Mouse (Mus musculus) neural tube, embryonic 11.5 days (tissue): ENCODE results near the gene Pcsk1n. TPM values are rescaled to one million over a fixed set of nuclear protein-coding genes. Genes with fewer than 3 reads are reported as not detected.

Experiments used
- ATAC-seq: fragments of 200-750 bp; cut with Nextera tagmentation; 2 replicates; pipeline ENCODE4 v1.8.0; 2017; ENCODE audit warnings: moderate number of reproducible peaks, mild to moderate bottlenecking, moderate TSS enrichment, moderate library complexity; ENCODE audit not compliant: insufficient read depth, low FRiP score, low TSS enrichment
- DNase-seq: peaks from one replicate; pipeline ENCODE4 v3.0.0-alpha.2; 2015; ENCODE audit warnings: low spot score
- H3K27ac ChIP-seq: fragments of 300-500 bp; sonication (generic); 2 replicates; pipeline ENCODE4 v1.5.1; 2014; ENCODE audit warnings: low read depth, mild to moderate bottlenecking, low read length
- H3K27me3 ChIP-seq: fragments of 300-500 bp; sonication (generic); 2 replicates; pipeline ENCODE4 v1.6.1; 2014; ENCODE audit warnings: mild to moderate bottlenecking, low read length, mixed read lengths; ENCODE audit not compliant: control insufficient read depth, insufficient read depth
- H3K36me3 ChIP-seq: fragments of 300-500 bp; sonication (generic); 2 replicates; pipeline ENCODE4 v1.6.1; 2014; ENCODE audit warnings: mild to moderate bottlenecking, low read length, moderate library complexity, mixed read lengths; ENCODE audit not compliant: control insufficient read depth, insufficient read depth
- H3K4me1 ChIP-seq: fragments of 300-500 bp; sonication (generic); 2 replicates; pipeline ENCODE4 v1.6.1; 2014; ENCODE audit warnings: low read length, mixed read lengths; ENCODE audit not compliant: control insufficient read depth, insufficient read depth
- H3K4me2 ChIP-seq: fragments of 300-500 bp; sonication (generic); 2 replicates; pipeline ENCODE4 v1.6.1; 2014; ENCODE audit warnings: low read depth, mild to moderate bottlenecking, moderate library complexity
- H3K4me3 ChIP-seq: fragments of 300-500 bp; sonication (generic); 2 replicates; pipeline ENCODE4 v1.5.1; 2014; ENCODE audit warnings: low read depth, low read length
- H3K9ac ChIP-seq: fragments of 300-500 bp; sonication (generic); 2 replicates; pipeline ENCODE4 v1.6.1; 2014; ENCODE audit warnings: mild to moderate bottlenecking, low read length
- H3K9me3 ChIP-seq: fragments of 300-500 bp; sonication (generic); 2 replicates; pipeline ENCODE4 v1.6.1; 2016; ENCODE audit warnings: low read length; ENCODE audit not compliant: control insufficient read depth
- WGBS: fragments of 180-500 bp; shearing (Covaris S2); extraction: QIAGEN DNeasy Blood & Tissue Kit; methylation state at CpG from one replicate; pipeline ENCODE4 v1.1.7; 2014; 5-methylcytosine and 5-hydroxymethylcytosine counted together
- polyA plus RNA-seq: library from polyadenylated mRNA; unstranded; fragments of >200 nt; fragmentation: Nextera tagmentation; extraction: Ambion mirVana; gene quantifications from 2 replicates; pipeline ENCODE4 v1.2.1, GENCODE M21; 2014

Gene Pcsk1n
- polyA plus RNA-seq, 1 experiment from 2014 or later: 33.1 TPM

DNA sequence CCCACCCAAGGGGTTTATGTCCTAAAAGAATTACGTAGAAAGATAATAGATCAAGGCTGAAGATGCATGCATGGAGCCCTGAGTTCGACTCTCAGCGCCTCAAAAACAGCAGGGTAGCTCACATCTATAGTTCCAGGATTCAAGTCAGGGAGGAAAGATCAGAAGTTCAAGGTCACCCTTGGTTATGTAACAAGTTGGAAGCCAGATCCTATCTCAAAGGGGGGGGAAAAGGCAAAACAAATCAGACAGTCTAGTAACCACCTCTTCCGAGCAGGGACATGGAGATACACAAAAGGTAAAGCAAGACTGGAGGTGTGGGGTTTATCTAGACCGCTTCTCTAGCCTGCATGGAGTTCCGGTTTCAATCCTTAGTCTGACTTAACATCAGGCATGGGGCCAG is 6.6 kb downstream of the Pcsk1n start:
- no peak overlapping the region for H3K9ac ChIP-seq
- H3K36me3 ChIP-seq: no peaks in the 10 kb centered on the region; the same call in 1 of the 2 replicates
- WGBS: 70% methylated on average over 6 of the region's 6 CpGs
- H3K27ac ChIP-seq: no peak overlapping the region
- no peak overlapping the region for H3K4me2 ChIP-seq
- H3K9me3 ChIP-seq: no peaks in the 10 kb centered on the region; the same call in 1 of the 2 replicates
- H3K4me1 ChIP-seq: no peaks in the 10 kb centered on the region
- no peak for ATAC-seq
- H3K4me3 ChIP-seq: no peak overlapping the region
- peaks cover 51% of the 10 kb centered on the region for H3K27me3 ChIP-seq
- no peak for DNase-seq

DNA sequence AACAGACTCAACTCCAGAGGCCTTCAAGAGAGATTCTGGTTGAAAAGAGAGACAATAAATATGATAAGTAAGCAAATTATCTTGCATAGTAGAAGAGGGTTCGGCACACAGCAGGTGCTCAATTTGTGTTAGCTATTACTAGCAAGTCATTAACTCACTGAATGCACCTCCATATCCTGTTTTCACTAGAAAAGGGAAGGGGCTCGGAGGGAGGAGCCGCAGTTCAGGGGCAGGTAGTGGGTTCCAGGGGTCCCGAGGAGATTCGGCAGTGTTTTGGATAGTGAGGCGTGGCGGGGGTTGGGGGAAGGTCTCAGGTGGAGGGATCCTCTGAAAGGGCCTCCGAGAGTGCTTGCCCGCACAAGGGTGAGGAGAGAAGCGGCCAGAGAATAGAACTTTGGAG is 7.5 kb downstream of the Pcsk1n start:
- no peak for DNase-seq
- H3K4me3 ChIP-seq: no peak overlapping the region
- H3K9ac ChIP-seq: no peak overlapping the region
- peaks cover 44% of the 10 kb centered on the region for H3K27me3 ChIP-seq
- no peaks in the 10 kb centered on the region for H3K4me1 ChIP-seq
- no peak overlapping the region for H3K4me2 ChIP-seq
- 25% methylated on average over 10 of the region's 10 CpGs for WGBS
- no peak for ATAC-seq
- H3K36me3 ChIP-seq: no peaks in the 10 kb centered on the region; the same call in 1 of the 2 replicates
- no peaks in the 10 kb centered on the region; the same call in 1 of the 2 replicates for H3K9me3 ChIP-seq
- H3K27ac ChIP-seq: no peak overlapping the region

DNA sequence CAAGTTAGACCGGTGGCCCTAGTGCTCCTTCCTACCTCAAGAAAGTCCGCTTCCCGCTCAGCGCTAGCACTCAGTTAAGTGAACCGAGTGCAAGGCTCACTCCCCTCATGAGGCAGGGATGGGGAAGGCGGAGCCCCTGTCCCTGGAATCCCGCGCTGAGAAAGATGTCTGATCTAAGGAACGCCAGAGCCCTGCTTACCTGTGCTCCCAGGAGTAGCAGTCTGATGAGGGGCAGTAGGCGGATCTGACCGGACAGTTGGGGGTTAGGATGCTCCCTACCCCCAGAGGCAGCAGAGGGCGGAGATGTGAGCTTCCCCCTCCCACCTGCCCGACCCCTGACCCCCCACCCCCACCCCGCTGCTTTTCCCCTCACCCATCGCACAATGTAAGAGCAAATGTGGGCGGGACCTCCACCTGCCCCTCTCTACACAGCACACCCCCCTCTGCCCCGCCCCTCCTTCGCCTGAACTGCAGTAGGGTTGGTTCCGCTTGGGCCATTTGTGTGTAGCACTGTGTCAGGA is 8.7 kb downstream of the Pcsk1n start, which contains the start of gene Eras:
TSS of gene Eras (minus strand) at position 338 of the 521 bp plus-strand sequence.
- WGBS: 22% methylated on average over 18 of the region's 19 CpGs
- ATAC-seq: no peak

DNA sequence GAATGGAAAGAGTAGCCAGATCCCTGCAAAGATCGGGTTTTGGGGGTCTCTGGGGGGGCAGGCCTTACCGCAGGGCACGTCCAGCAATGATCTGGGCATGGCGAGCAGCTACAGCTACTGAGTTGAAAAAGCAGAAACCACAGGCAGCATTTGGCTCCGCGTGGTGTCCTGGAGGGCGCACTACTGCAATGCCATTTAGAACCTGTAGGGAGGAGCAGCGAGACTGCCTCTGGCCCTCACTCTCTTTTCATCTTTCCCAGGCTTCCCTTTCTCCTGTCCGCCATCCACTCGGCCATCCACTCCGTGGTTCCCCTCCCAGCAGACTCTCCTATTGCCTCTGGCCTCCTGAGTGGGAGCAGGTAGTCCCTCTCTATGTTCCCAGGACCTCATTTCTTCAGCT is 17.3 kb downstream of the Pcsk1n start:
- DNase-seq: no peak
- Histone ChIP-seq H3K4me3 (no peak overlapping the region), H3K4me2 (no peak overlapping the region), H3K27ac (no peak overlapping the region), H3K4me1 (no peaks in the 10 kb centered on the region), H3K27me3 (no peaks in the 10 kb centered on the region), H3K9ac (no peak overlapping the region), H3K36me3 (peaks cover 2% of the 10 kb centered on the region; the same call in 1 of the 2 replicates), H3K9me3 (no peaks in the 10 kb centered on the region)
- 41% methylated on average over 10 of the region's 11 CpGs for WGBS
- no peak for ATAC-seq

More for the DNA sequence above, 8.7 kb downstream of the Pcsk1n start, which contains the start of gene Eras:
- Histone ChIP-seq H3K4me3 (no peak within 1 kb of the TSS), H3K9ac (no peak within 1 kb of the TSS), H3K4me2 (no peak within 1 kb of the TSS), H3K27ac (no peak within 1 kb of the TSS), H3K27me3 (peaks cover 33% of the 10 kb centered on the region), H3K9me3 (no peaks in the 10 kb centered on the region; the same call in 1 of the 2 replicates), H3K36me3 (no peaks in the 10 kb centered on the region; the same call in 1 of the 2 replicates), H3K4me1 (no peaks in the 10 kb centered on the region)
- DNase-seq: no peak

DNA sequence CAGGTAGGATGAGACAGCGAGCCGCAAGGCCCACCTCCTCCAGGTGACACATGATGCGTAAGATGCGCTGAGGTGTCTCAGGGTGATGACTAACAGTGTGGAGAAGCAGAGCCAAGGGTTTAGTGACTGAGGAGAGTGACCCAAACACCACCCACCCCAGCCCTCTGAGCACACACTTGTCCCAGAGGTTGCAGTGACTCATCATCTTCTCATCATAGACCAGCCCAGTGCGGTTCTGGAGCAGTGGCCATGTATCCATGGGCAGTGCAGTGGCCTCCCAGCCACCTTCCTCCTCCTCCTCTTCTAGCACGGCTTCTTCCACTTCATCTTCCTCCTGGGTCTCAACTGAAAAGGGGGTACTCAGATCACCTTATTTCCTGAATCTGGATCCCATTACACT is 18.0 kb downstream of the Pcsk1n start:
- DNase-seq (no peak), ATAC-seq (no peak)
- Histone ChIP-seq H3K4me1 (no peaks in the 10 kb centered on the region), H3K36me3 (peaks cover 2% of the 10 kb centered on the region; the same call in 1 of the 2 replicates), H3K9me3 (no peaks in the 10 kb centered on the region), H3K4me2 (no peak overlapping the region), H3K27me3 (no peaks in the 10 kb centered on the region), H3K27ac (no peak overlapping the region), H3K9ac (no peak overlapping the region), H3K4me3 (no peak overlapping the region)
- 93% methylated on average over 6 of the region's 6 CpGs for WGBS

DNA sequence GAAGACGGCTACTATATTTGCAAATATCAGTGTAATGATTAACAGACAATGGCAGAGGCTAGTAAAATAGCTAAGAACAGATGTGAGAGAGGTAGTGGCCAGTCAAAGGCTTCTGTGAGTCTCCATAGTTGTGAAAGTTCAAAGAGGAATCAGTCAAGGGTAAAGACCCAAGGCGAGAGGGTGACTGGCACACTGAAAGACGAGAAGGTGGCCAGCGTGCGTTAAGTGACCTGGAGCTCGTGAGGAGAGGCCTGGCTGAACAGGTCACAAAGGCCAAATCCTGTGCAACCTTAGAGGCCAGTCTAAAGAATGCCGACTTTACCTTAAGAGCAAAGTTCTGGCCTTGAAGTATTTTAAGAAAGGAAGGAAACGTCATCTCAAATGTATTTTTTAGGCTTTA is 26.0 kb downstream of the Pcsk1n start:
- no peak overlapping the region for H3K9ac ChIP-seq
- no peaks in the 10 kb centered on the region for H3K27me3 ChIP-seq
- ATAC-seq (no peak), DNase-seq (no peak)
- H3K4me2 ChIP-seq: no peak overlapping the region
- H3K9me3 ChIP-seq: no peaks in the 10 kb centered on the region
- H3K4me3 ChIP-seq: no peak overlapping the region
- H3K4me1 ChIP-seq: no peaks in the 10 kb centered on the region
- 81% methylated on average over 8 of the region's 8 CpGs for WGBS
- no peak overlapping the region for H3K27ac ChIP-seq
- H3K36me3 ChIP-seq: no peaks in the 10 kb centered on the region

DNA sequence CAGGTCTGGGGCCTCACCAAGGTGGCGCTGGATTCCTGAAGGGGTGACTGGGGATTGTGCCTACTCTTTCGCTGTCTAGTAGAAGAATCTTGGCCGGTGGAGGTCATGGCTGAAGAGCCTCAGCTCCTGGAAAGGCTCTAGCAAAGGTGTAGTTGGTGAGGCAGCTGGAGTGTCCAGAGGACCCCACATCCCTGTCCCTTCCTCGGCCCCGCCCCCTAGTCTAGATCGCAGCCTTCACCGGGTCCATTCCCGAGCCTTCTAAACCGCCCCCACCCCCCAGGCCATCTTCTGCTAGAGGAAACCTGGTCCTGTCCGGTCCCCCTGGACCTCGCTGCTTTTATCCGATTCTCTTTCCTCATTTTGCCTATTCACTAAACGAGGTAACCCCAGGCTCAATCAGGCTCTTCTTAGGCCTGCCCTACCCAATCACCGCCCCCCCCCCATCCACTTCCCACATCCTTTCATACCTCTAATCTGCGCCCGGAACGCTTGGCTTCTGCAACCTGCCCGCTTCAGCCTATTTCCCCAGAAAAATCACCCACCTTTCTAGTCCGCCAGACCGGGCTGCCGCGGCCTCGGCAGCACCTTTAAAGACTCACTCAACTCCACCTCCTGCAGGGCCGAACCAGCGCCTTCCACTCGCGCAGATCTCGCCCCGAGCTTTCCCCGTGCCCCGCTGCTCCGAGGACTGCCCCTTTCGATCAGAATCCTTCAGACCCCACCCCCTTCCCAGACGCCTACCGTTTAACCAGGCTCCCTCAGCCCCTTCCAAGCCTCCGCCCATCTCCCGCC is 27.7 kb downstream of the Pcsk1n start, which contains the start of gene Hdac6:
TSS of gene Hdac6 (minus strand) at position 782 of the 792 bp plus-strand sequence.
- WGBS: 22% methylated on average over 34 of the region's 37 CpGs

DNA sequence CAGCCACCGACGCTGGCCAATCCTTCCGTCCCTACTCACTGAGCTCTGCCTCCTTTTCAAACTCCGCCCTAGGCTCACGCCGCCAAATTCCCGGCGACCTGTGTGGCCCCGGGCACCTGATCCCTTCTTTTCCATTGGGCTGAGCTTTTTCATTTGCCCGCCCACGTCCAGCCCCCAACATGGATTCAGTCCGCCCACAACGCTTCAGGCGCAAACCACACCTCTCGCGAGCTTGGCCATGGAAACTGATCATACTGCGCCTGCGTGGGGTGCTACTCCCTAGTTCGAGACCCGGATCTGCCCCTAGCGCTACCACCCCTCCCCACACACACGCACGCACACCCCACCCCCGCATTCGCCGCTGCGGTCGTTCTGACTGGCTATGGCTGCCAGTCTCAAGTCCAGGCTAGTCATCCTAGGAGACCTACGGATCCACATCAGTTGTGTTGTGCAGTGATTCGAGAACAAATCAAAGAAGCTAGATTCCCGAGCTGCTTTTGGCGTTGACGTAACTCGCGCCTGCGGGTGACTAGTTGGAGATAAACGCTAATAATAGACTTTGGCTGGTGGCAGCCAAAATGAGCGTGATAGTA is 28.4 kb downstream of the Pcsk1n start:
- ATAC-seq: no peak
- peak overlapping the region; percentile 35 for H3K4me2 ChIP-seq

More for the DNA sequence above, 27.7 kb downstream of the Pcsk1n start, which contains the start of gene Hdac6:
- Histone ChIP-seq H3K27me3 (no peaks in the 10 kb centered on the region), H3K4me2 (peak within 1 kb of the TSS; percentile 39), H3K9ac (peak within 1 kb of the TSS; percentile 41), H3K4me1 (no peaks in the 10 kb centered on the region), H3K9me3 (no peaks in the 10 kb centered on the region), H3K36me3 (no peaks in the 10 kb centered on the region), H3K4me3 (peak within 1 kb of the TSS; percentile 36), H3K27ac (no peak within 1 kb of the TSS)
- DNase-seq (peak; percentile 18), ATAC-seq (peak; percentile 98)

More for the DNA sequence above, 28.4 kb downstream of the Pcsk1n start:
- 10% methylated on average over 37 of the region's 38 CpGs for WGBS
- Histone ChIP-seq H3K4me3 (peak overlapping the region; percentile 36), H3K9me3 (no peaks in the 10 kb centered on the region), H3K27ac (no peak overlapping the region), H3K4me1 (no peaks in the 10 kb centered on the region), H3K9ac (peak overlapping the region; percentile 18), H3K27me3 (no peaks in the 10 kb centered on the region), H3K36me3 (no peaks in the 10 kb centered on the region)
- DNase-seq: peak; percentile 93
